In genomic region chr13:113865806-113866205, GRCm38 (mm10) we compare ENCODE assay signal across 9 mouse cellular contexts.
DNase-seq lines count a peak whose midpoint lies in the region; ATAC-seq and TF ChIP-seq lines count a peak whose summit lies in the region.
"Had no signal": no experiment of that assay in that cellular context is flagged by ENCODE, and none has a peak within 500 bp of the region (broad histone marks: within the 10 kb centered on the region; RNA-seq: fewer than 3 reads in every experiment).

No protein-coding gene starts in this region.

- TF ChIP-seq POLR2A in lung, adult 2 months (IDR thresholded peaks at IDR 0.05; ENCODE audit: borderline replicate concordance, extremely low read depth, low read depth, low read length) = no peak
- TF ChIP-seq POLR2A in small intestine, adult 2 months (IDR thresholded peaks at IDR 0.05; ENCODE audit: low read depth, low read length) = no peak

- no peak overlapping the region for H3K4me2 ChIP-seq in forebrain, embryonic 14.5 days (ENCODE audit: low read length)
- no peak overlapping the region for H3K4me2 ChIP-seq in forebrain, embryonic 16.5 days (ENCODE audit: low read length)

- no peak overlapping the region for H3K4me3 ChIP-seq in forebrain, embryonic 14.5 days (ENCODE audit: low read depth, low read length)
- H3K4me3 ChIP-seq in forebrain, embryonic 16.5 days (replicated peaks; ENCODE audit: low read length) = no peak overlapping the region
- H3K4me3 ChIP-seq in lung, adult 2 months (replicated peaks; ENCODE audit: extremely low read depth, low read depth, low read length) = no peak overlapping the region
- H3K4me3 ChIP-seq in small intestine, adult 2 months (ENCODE audit: low read depth, low read length) = no peak overlapping the region

- no peaks in the 10 kb centered on the region for H3K9me3 ChIP-seq in forebrain, embryonic 14.5 days (replicated peaks; ENCODE audit: control insufficient read depth, low read length)
- no peaks in the 10 kb centered on the region for H3K9me3 ChIP-seq in forebrain, embryonic 16.5 days (ENCODE audit: control insufficient read depth, low read length)

- H3K27ac ChIP-seq in forebrain, embryonic 14.5 days (ENCODE audit: low read depth, low read length) = no peak overlapping the region
- H3K27ac ChIP-seq in forebrain, embryonic 16.5 days (ENCODE audit: low read length) = no peak overlapping the region
- no peak overlapping the region for H3K27ac ChIP-seq in small intestine, adult 2 months (ENCODE audit: insufficient read depth, low read depth, low read length)
- H3K27ac ChIP-seq: macrophage had no signal

- no peak for ATAC-seq in forebrain, embryonic 14.5 days
- no peak for ATAC-seq in forebrain, embryonic 16.5 days

- DNase-seq in forebrain, embryonic 14.5 days (ENCODE audit: low spot score) = peak; percentile 78
- DNase-seq in B cell, adult 2 months = peak; percentile 72 to 74
- peak; percentile 76 for DNase-seq in adrenal gland, postnatal 25 days
- DNase-seq in frontal cortex, postnatal 10 days (ENCODE audit: low spot score in 2 of 2) = peak; percentile 41 to 46
- DNase-seq in kidney, postnatal 25 days = peak; percentile 71 to 74
- peak; percentile 44 for DNase-seq in lung, adult 2 months

- H3K9ac ChIP-seq in forebrain, embryonic 14.5 days (ENCODE audit: low read length) = no peak overlapping the region
- H3K9ac ChIP-seq in forebrain, embryonic 16.5 days (replicated peaks; ENCODE audit: low read depth, low read length) = no peak overlapping the region

- H3K36me3 ChIP-seq in forebrain, embryonic 14.5 days (ENCODE audit: control insufficient read depth, insufficient read depth, low read length) = no peaks in the 10 kb centered on the region
- no peaks in the 10 kb centered on the region for H3K36me3 ChIP-seq in forebrain, embryonic 16.5 days (ENCODE audit: control insufficient read depth, insufficient read depth)
- H3K36me3 ChIP-seq in small intestine, adult 2 months (ENCODE audit: control insufficient read depth, insufficient read depth, low read length) = no peaks in the 10 kb centered on the region

- H3K4me1 ChIP-seq in forebrain, embryonic 14.5 days (ENCODE audit: control insufficient read depth, insufficient read depth, low read length) = peaks cover 4% of the 10 kb centered on the region; the same call in 1 of the 2 replicates
- H3K4me1 ChIP-seq in forebrain, embryonic 16.5 days (replicated peaks; ENCODE audit: control insufficient read depth, insufficient read depth, low read length) = no peaks in the 10 kb centered on the region; the same call in 1 of the 2 replicates
- peaks cover 26% of the 10 kb centered on the region for H3K4me1 ChIP-seq in lung, adult 2 months (ENCODE audit: control insufficient read depth, insufficient read depth, low read length)
- H3K4me1 ChIP-seq in small intestine, adult 2 months (ENCODE audit: control insufficient read depth, insufficient read depth, insufficient read length, low read length) = no peaks in the 10 kb centered on the region

- H3K27me3 ChIP-seq in forebrain, embryonic 14.5 days (replicated peaks; ENCODE audit: control insufficient read depth, insufficient read depth, low read length) = no peaks in the 10 kb centered on the region
- H3K27me3 ChIP-seq in forebrain, embryonic 16.5 days (replicated peaks; ENCODE audit: control insufficient read depth, insufficient read depth, low read length) = no peaks in the 10 kb centered on the region
- no peaks in the 10 kb centered on the region for H3K27me3 ChIP-seq in small intestine, adult 2 months (ENCODE audit: control insufficient read depth, insufficient read depth, low read length)

- 37% methylated on average over 7 of the region's 7 CpGs for WGBS in forebrain, embryonic 14.5 days
- WGBS in forebrain, embryonic 16.5 days = 34% methylated on average over 7 of the region's 7 CpGs
- WGBS in lung, adult 2 months = 39% methylated on average over 7 of the region's 7 CpGs
- 35% methylated on average over 7 of the region's 7 CpGs for WGBS in small intestine, adult 2 months

- peak; percentile 94 for TF ChIP-seq CTCF in lung, adult 2 months (IDR thresholded peaks at IDR 0.05; ENCODE audit: insufficient read depth, low read length)
- peak; percentile 93; the same call in 1 of the 2 replicates for TF ChIP-seq CTCF in small intestine, adult 2 months (IDR thresholded peaks at IDR 0.05; ENCODE audit: extremely low read depth, insufficient read length, insufficient replicate concordance, low read depth, low read length)
